In the genomic region with DNA sequence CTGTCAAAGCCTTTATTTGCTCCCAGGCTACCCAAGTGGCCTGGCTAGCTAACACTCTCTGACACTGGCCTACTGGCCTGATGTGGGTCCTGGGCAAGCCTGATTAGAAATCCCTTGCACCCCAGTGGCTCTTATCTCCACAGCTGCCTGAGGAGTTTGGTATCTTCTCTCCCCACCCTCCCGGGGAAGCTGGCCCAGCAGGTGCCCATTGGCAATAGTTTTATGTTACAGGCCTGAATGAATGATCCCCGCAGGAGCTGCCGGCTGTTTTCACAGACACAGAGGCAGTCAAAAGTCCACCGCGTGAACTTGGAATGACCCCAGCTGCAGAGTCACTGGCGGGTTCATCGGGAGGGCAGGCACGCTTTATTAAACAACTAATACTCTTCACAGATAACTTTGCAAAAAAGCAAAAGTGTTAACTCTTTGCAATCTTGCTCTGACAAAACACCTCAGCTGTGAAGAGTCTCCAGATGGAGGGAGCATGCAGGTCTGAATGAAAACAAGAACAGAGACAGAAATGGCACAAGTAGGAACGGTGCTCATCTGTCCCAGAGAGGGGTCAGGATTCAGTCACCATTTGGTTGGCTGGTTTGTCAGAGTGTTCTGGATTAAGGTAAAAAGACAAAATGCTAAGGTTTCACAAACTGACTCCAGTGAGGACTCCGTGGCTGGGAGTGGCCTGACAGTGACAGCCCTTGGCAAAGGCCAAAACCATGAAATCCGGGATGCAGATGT, we compare ENCODE assay signal across 8 mouse cellular contexts.
DNase-seq lines count a peak whose midpoint lies in the region; ATAC-seq and TF ChIP-seq lines count a peak whose summit lies in the region.

No protein-coding gene starts in this region.

- no peak for TF ChIP-seq CTCF in liver, embryonic 14.5 days (IDR thresholded peaks at IDR 0.05; ENCODE audit: low read depth)
- no peak for TF ChIP-seq CTCF in left cerebral cortex, adult 2 months (IDR thresholded peaks at IDR 0.05)
- TF ChIP-seq CTCF in lung, postnatal 0 days (IDR thresholded peaks at IDR 0.05), result no peak

- intact Hi-C loops in left cerebral cortex, adult 2 months (cut with DNase I), result no loop called here

- H3K4me2 ChIP-seq in midbrain, embryonic 16.5 days (ENCODE audit: low read length), result no peak overlapping the region
- no peak overlapping the region for H3K4me2 ChIP-seq in midbrain, embryonic 13.5 days (replicated peaks)
- no peak overlapping the region for H3K4me2 ChIP-seq in embryonic facial prominence, embryonic 14.5 days (ENCODE audit: low read depth, low read length)
- peak overlapping the region; percentile 20; the same call in 1 of the 2 replicates for H3K4me2 ChIP-seq in intestine, embryonic 14.5 days (ENCODE audit: low read length)
- H3K4me2 ChIP-seq in liver, embryonic 14.5 days (ENCODE audit: low read depth), result peak overlapping the region; percentile 75
- H3K4me2 ChIP-seq in lung, postnatal 0 days (replicated peaks; ENCODE audit: low read depth, low read length), result no peak overlapping the region

- ATAC-seq in midbrain, embryonic 16.5 days, result peak; percentile 41; the same call in 1 of the 2 replicates
- ATAC-seq in midbrain, embryonic 13.5 days, result no peak
- peak; percentile 65 for ATAC-seq in embryonic facial prominence, embryonic 14.5 days (ENCODE audit: low read depth)
- peak; percentile 86 for ATAC-seq in intestine, embryonic 14.5 days (replicated peaks; ENCODE audit: low FRiP score, low TSS enrichment, low read depth)
- ATAC-seq in liver, embryonic 14.5 days (ENCODE audit: insufficient read depth), result peak; percentile 90
- no peak for ATAC-seq in lung, postnatal 0 days

- peak; percentile 80 for DNase-seq in embryonic facial prominence, embryonic 14.5 days (ENCODE audit: low spot score)
- peak; percentile 87 for DNase-seq in intestine, embryonic 14.5 days (ENCODE audit: low spot score)
- DNase-seq in liver, embryonic 14.5 days (ENCODE audit: low read depth in 3 of 3, low spot score in 3 of 3), result peak; percentile 79 to 91 (median 88)
- no peak for DNase-seq in left cerebral cortex, adult 2 months (ENCODE audit: extremely low spot score in 1 of 2, low spot score in 2 of 2)
- no peak for DNase-seq in cerebellum, adult 9-10 months
- DNase-seq in lung, postnatal 0 days (ENCODE audit: low spot score), result no peak

- H3K27ac ChIP-seq in midbrain, embryonic 16.5 days (ENCODE audit: low read length), result no peak overlapping the region
- no peak overlapping the region for H3K27ac ChIP-seq in midbrain, embryonic 13.5 days
- H3K27ac ChIP-seq in embryonic facial prominence, embryonic 14.5 days (replicated peaks; ENCODE audit: low read depth, low read length), result 0 out of 2 replicates have a peak overlapping the region, but pooled peaks have one; percentile 11
- peak overlapping the region; percentile 66 for H3K27ac ChIP-seq in intestine, embryonic 14.5 days (ENCODE audit: low read depth)
- H3K27ac ChIP-seq in liver, embryonic 14.5 days, result peak overlapping the region; percentile 91
- no peak overlapping the region for H3K27ac ChIP-seq in left cerebral cortex, adult 2 months
- H3K27ac ChIP-seq in lung, postnatal 0 days (ENCODE audit: low read length), result no peak overlapping the region

- H3K9ac ChIP-seq in midbrain, embryonic 16.5 days (ENCODE audit: low read depth, low read length), result no peak overlapping the region; the same call in 1 of the 2 replicates
- no peak overlapping the region for H3K9ac ChIP-seq in midbrain, embryonic 13.5 days (replicated peaks)
- H3K9ac ChIP-seq in embryonic facial prominence, embryonic 14.5 days (ENCODE audit: low read depth, low read length), result no peak overlapping the region
- peak overlapping the region; percentile 17; the same call in 1 of the 2 replicates for H3K9ac ChIP-seq in intestine, embryonic 14.5 days (ENCODE audit: low read length)
- peak overlapping the region; percentile 39 for H3K9ac ChIP-seq in liver, embryonic 14.5 days (replicated peaks)
- H3K9ac ChIP-seq in lung, postnatal 0 days (replicated peaks; ENCODE audit: low read depth), result no peak overlapping the region

- peak; percentile 97 for TF ChIP-seq EP300 in liver, embryonic 14.5 days (IDR thresholded peaks at IDR 0.05; ENCODE audit: low read depth)
- no peak for TF ChIP-seq EP300 in lung, postnatal 0 days (IDR thresholded peaks at IDR 0.05)

- peaks cover 15% of the 10 kb centered on the region for H3K36me3 ChIP-seq in midbrain, embryonic 16.5 days (ENCODE audit: control insufficient read depth, insufficient read depth, low read length)
- H3K36me3 ChIP-seq in midbrain, embryonic 13.5 days, result peaks cover 24% of the 10 kb centered on the region
- H3K36me3 ChIP-seq in embryonic facial prominence, embryonic 14.5 days (ENCODE audit: control insufficient read depth, insufficient read depth, low read length), result peaks cover 18% of the 10 kb centered on the region; the same call in 1 of the 2 replicates
- peaks cover 7% of the 10 kb centered on the region for H3K36me3 ChIP-seq in intestine, embryonic 14.5 days (ENCODE audit: control insufficient read depth, insufficient read depth, low read length)
- H3K36me3 ChIP-seq in liver, embryonic 14.5 days (replicated peaks; ENCODE audit: control insufficient read depth, insufficient read depth, low read depth), result peaks cover 2% of the 10 kb centered on the region; the same call in 1 of the 2 replicates
- H3K36me3 ChIP-seq in lung, postnatal 0 days (ENCODE audit: insufficient read depth, low read length), result 0 out of 2 replicates have a peak, but pooled peaks cover 3% of the 10 kb centered on the region

- H3K9me3 ChIP-seq in midbrain, embryonic 16.5 days (replicated peaks; ENCODE audit: control insufficient read depth, low read length, poor library complexity, severe bottlenecking), result no peaks in the 10 kb centered on the region
- H3K9me3 ChIP-seq in midbrain, embryonic 13.5 days, result no peaks in the 10 kb centered on the region
- no peaks in the 10 kb centered on the region for H3K9me3 ChIP-seq in embryonic facial prominence, embryonic 14.5 days (ENCODE audit: control insufficient read depth, low read length)
- H3K9me3 ChIP-seq in intestine, embryonic 14.5 days (ENCODE audit: control insufficient read depth, low read length), result no peaks in the 10 kb centered on the region
- no peaks in the 10 kb centered on the region for H3K9me3 ChIP-seq in liver, embryonic 14.5 days (ENCODE audit: control insufficient read depth, low read length)
- no peaks in the 10 kb centered on the region for H3K9me3 ChIP-seq in lung, postnatal 0 days (ENCODE audit: low read length)

- H3K4me1 ChIP-seq in midbrain, embryonic 16.5 days (ENCODE audit: control insufficient read depth, insufficient read depth, low read length), result peaks cover 2% of the 10 kb centered on the region; the same call in 1 of the 2 replicates
- peaks cover 10% of the 10 kb centered on the region for H3K4me1 ChIP-seq in midbrain, embryonic 13.5 days (replicated peaks)
- H3K4me1 ChIP-seq in embryonic facial prominence, embryonic 14.5 days (ENCODE audit: control insufficient read depth, insufficient read depth, low read length), result peaks cover 23% of the 10 kb centered on the region
- peaks cover 49% of the 10 kb centered on the region for H3K4me1 ChIP-seq in intestine, embryonic 14.5 days (replicated peaks; ENCODE audit: control insufficient read depth, insufficient read depth, low read length)
- H3K4me1 ChIP-seq in liver, embryonic 14.5 days (replicated peaks; ENCODE audit: control insufficient read depth in 2 of 2, insufficient read depth in 2 of 2, low read length in 1 of 2), result peaks cover 52 to 71% of the 10 kb centered on the region in 2 experiments
- peaks cover 21% of the 10 kb centered on the region; the same call in 1 of the 2 replicates for H3K4me1 ChIP-seq in lung, postnatal 0 days (ENCODE audit: insufficient read depth, low read depth, low read length)

- no peak overlapping the region for H3K4me3 ChIP-seq in midbrain, embryonic 16.5 days (ENCODE audit: low read depth, low read length)
- no peak overlapping the region for H3K4me3 ChIP-seq in midbrain, embryonic 13.5 days (replicated peaks)
- H3K4me3 ChIP-seq in embryonic facial prominence, embryonic 14.5 days (ENCODE audit: low read depth, low read length), result no peak overlapping the region
- no peak overlapping the region for H3K4me3 ChIP-seq in intestine, embryonic 14.5 days (ENCODE audit: low read depth, low read length)
- peak overlapping the region; percentile 27 to 29; a peak in 3 of 4 replicates for H3K4me3 ChIP-seq in liver, embryonic 14.5 days (ENCODE audit: insufficient read depth in 1 of 2, low read depth in 2 of 2, low read length in 2 of 2)
- H3K4me3 ChIP-seq in left cerebral cortex, adult 2 months, result no peak overlapping the region
- no peak overlapping the region for H3K4me3 ChIP-seq in lung, postnatal 0 days (ENCODE audit: low read depth, low read length)

- no peaks in the 10 kb centered on the region for H3K27me3 ChIP-seq in midbrain, embryonic 16.5 days (ENCODE audit: control insufficient read depth, insufficient read depth, low read depth, low read length)
- H3K27me3 ChIP-seq in midbrain, embryonic 13.5 days, result no peaks in the 10 kb centered on the region
- H3K27me3 ChIP-seq in embryonic facial prominence, embryonic 14.5 days (replicated peaks; ENCODE audit: control insufficient read depth, insufficient read depth, low read length), result no peaks in the 10 kb centered on the region
- H3K27me3 ChIP-seq in intestine, embryonic 14.5 days (replicated peaks; ENCODE audit: control insufficient read depth, insufficient read depth, low read length), result no peaks in the 10 kb centered on the region
- H3K27me3 ChIP-seq in liver, embryonic 14.5 days (ENCODE audit: control insufficient read depth, insufficient read depth, low read length), result no peaks in the 10 kb centered on the region
- no peaks in the 10 kb centered on the region for H3K27me3 ChIP-seq in lung, postnatal 0 days (replicated peaks; ENCODE audit: insufficient read depth, low read length)

- WGBS in midbrain, embryonic 16.5 days, result 17% methylated on average over 11 of the region's 11 CpGs
- 17% methylated on average over 11 of the region's 11 CpGs for WGBS in midbrain, embryonic 13.5 days
- WGBS in embryonic facial prominence, embryonic 14.5 days, result 14% methylated on average over 11 of the region's 11 CpGs
- 4% methylated on average over 11 of the region's 11 CpGs for WGBS in intestine, embryonic 14.5 days
- WGBS in liver, embryonic 14.5 days (ENCODE audit: insufficient replicate concordance), result 13% methylated on average over 11 of the region's 11 CpGs
- 17% methylated on average over 11 of the region's 11 CpGs for WGBS in lung, postnatal 0 days

Comparison
In these comparisons a context has a peak if more than half of its experiments do, and no peak if none do; other contexts are left out.
1. ATAC-seq: peak in midbrain, embryonic 16.5 days (single experiment), embryonic facial prominence, embryonic 14.5 days (single experiment), intestine, embryonic 14.5 days (single experiment) and liver, embryonic 14.5 days (single experiment); none in midbrain, embryonic 13.5 days (single experiment) and lung, postnatal 0 days (single experiment).
2. H3K27ac ChIP-seq: peak in embryonic facial prominence, embryonic 14.5 days (single experiment), intestine, embryonic 14.5 days (single experiment) and liver, embryonic 14.5 days (single experiment); none in midbrain, embryonic 16.5 days (single experiment), midbrain, embryonic 13.5 days (single experiment), left cerebral cortex, adult 2 months (single experiment) and lung, postnatal 0 days (single experiment).
3. H3K4me2 ChIP-seq: peak in intestine, embryonic 14.5 days (single experiment) and liver, embryonic 14.5 days (single experiment); none in midbrain, embryonic 16.5 days (single experiment), midbrain, embryonic 13.5 days (single experiment), embryonic facial prominence, embryonic 14.5 days (single experiment) and lung, postnatal 0 days (single experiment).
4. H3K4me3 ChIP-seq: peak in liver, embryonic 14.5 days (2 of 2); none in midbrain, embryonic 16.5 days (single experiment), midbrain, embryonic 13.5 days (single experiment), embryonic facial prominence, embryonic 14.5 days (single experiment), intestine, embryonic 14.5 days (single experiment), left cerebral cortex, adult 2 months (single experiment) and lung, postnatal 0 days (single experiment).
5. H3K9ac ChIP-seq: peak in intestine, embryonic 14.5 days (single experiment) and liver, embryonic 14.5 days (single experiment); none in midbrain, embryonic 16.5 days (single experiment), midbrain, embryonic 13.5 days (single experiment), embryonic facial prominence, embryonic 14.5 days (single experiment) and lung, postnatal 0 days (single experiment).
6. DNase-seq: peak in embryonic facial prominence, embryonic 14.5 days (single experiment), intestine, embryonic 14.5 days (single experiment) and liver, embryonic 14.5 days (3 of 3); none in left cerebral cortex, adult 2 months (0 of 2), cerebellum, adult 9-10 months (single experiment) and lung, postnatal 0 days (single experiment).